Mouse (Mus musculus) spleen, adult 2 months (tissue): Measurements from ENCODE around the gene Olfr786.

Experiments
- CTCF ChIP-seq: fragments of 200-500 bp; IDR thresholded peaks from 2 replicates; pipeline ENCODE4 v1.5.1; 2011; ENCODE audit warnings: mild to moderate bottlenecking, inconsistent platforms; ENCODE audit not compliant: insufficient read depth, insufficient read length, insufficient replicate concordance; ENCODE audit errors: extremely low read depth
- POLR2A ChIP-seq: fragments of 200-500 bp; IDR thresholded peaks from 2 replicates; pipeline ENCODE4 v1.6.1; 2011; ENCODE audit warnings: low read depth, low read length, inconsistent platforms

DNA sequence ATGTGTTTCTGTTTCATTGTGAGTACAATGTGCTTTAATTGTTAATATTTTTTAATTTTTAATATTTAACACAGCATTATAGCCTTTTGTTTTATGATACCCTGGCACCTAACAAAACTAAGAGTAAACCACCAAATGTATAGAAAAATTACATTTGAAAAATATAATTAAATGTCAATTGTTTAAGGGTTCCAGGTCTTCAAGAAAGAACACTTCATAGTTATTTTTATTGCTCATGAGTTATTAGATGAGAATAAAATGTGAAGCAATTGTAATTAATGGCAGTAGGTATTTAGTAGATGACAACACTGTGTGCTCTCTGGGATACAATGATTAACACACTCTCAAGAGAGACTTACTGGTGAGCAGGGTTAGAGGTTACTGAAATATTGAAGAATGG lies 43.6 kb downstream of the Olfr786 start, which contains the start of gene Olfr788:
- TF ChIP-seq CTCF: no peak
- TF ChIP-seq POLR2A: no peak
